Mouse (Mus musculus): ENCODE measurements around the gene Vstm2b. TPM values are rescaled to one million over a fixed set of nuclear protein-coding genes. Genes with fewer than 3 reads are reported as not detected.

The Vstm2b gene
- polyA plus RNA-seq (2015; fragmentation: Nextera tagmentation; extraction: Ambion mirVana), result 7.6 and 8.2 TPM in 2 replicates

- H3K36me3 ChIP-seq, result no peaks in the 10 kb centered on the region
- ATAC-seq (ENCODE audit: low FRiP score, low read depth), result 0 out of 2 replicates have a peak, but pooled peaks have one; percentile 7
- peak within 1 kb of the TSS; percentile 93 for H3K4me2 ChIP-seq (replicated peaks)
- H3K27me3 ChIP-seq, result peaks cover 98% of the 10 kb centered on the region
- H3K9ac ChIP-seq, result peak within 1 kb of the TSS; percentile 76
- peak within 1 kb of the TSS; percentile 60 for H3K4me3 ChIP-seq
- 2% methylated on average over 23 of the region's 35 CpGs for WGBS
- no peak within 1 kb of the TSS for H3K27ac ChIP-seq
- H3K4me1 ChIP-seq, result peaks cover 19% of the 10 kb centered on the region
- H3K9me3 ChIP-seq, result no peaks in the 10 kb centered on the region
Observed at GRCm38 (mm10) chr7:40898096-40898710, at the start of gene Vstm2b. Vstm2b (plus strand) TSS chr7:40898328.

GRCm38 (mm10) chr7:40856088-40856625 is 42.0 kb upstream of the Vstm2b start:
- Histone ChIP-seq H3K9me3 (no peaks in the 10 kb centered on the region), H3K36me3 (no peaks in the 10 kb centered on the region), H3K4me2 (replicated peaks) (no peak overlapping the region), H3K4me3 (no peak overlapping the region), H3K4me1 (no peaks in the 10 kb centered on the region), H3K27ac (no peak overlapping the region), H3K27me3 (no peaks in the 10 kb centered on the region), H3K9ac (no peak overlapping the region)
- ATAC-seq (ENCODE audit: low FRiP score, low read depth), result no peak
- 82% methylated on average over 7 of the region's 7 CpGs for WGBS

DNA sequence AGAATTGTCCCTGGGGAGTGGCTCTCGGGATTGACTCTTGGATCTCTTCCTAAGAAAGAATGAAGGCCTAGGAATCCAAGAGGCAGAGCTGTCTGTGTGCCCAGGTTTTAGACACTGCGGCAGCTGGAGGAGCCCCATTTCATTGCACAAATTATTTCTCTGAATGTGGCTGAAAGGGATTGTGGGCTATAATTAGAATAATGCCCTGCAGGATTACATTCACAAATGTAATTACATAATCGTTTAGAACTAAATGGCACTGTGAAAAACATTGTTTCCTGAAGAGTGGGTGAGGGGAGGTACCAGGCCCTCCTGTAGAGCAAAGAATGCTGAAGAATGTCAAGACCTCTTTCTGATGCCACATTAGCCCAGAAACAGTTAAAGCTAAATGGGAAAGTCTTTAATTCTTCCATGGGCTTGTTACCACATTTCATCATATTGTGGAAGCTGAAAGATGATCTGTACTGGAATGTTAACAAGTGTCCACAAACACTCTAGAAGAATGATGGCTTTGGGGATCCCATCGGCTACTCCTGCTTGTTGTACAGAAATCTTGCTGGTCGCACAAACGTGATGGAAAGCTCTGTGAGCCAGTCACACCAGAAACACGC is 24.6 kb upstream of the Vstm2b start:
- no peak overlapping the region for H3K27ac ChIP-seq
- no peaks in the 10 kb centered on the region for H3K9me3 ChIP-seq
- H3K36me3 ChIP-seq, result no peaks in the 10 kb centered on the region
- no peak overlapping the region for H3K4me2 ChIP-seq (replicated peaks)
- no peaks in the 10 kb centered on the region for H3K27me3 ChIP-seq
- no peaks in the 10 kb centered on the region for H3K4me1 ChIP-seq
- ATAC-seq (ENCODE audit: low FRiP score, low read depth), result no peak
- H3K4me3 ChIP-seq, result no peak overlapping the region
- no peak overlapping the region for H3K9ac ChIP-seq
- 65% methylated on average over 7 of the region's 7 CpGs for WGBS

DNA sequence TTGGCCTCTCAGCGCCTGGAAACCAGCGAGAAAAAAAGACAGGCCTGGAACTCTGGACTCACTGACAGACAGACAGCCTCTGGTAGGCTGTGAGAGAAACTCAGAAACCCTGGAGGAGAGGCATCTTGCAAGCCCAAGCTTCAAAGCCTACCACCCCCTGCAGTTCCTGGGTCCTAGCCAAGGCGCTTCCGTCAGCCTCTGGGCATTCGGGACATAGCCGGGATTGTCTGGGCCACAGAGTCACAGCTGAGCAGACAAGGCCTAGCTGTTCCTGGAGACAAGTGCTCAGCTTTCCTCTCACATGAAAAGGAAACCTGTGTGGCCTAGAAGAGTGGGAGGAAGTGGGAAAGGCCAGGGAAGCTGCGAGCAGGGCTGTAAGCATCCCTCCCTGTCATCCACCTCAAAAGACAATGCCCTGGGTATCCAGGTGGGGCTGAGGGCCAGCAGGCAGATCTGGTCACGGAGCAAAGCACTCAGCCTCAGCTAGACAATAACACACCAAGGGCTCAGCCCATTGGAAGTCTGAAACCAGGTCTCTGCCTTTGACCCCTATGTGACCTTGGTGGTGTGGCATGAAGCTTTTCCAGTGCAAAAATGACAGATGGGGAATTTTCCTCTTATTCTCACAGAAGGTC is 13.2 kb upstream of the Vstm2b start:
- Histone ChIP-seq H3K4me3 (no peak overlapping the region), H3K36me3 (no peaks in the 10 kb centered on the region), H3K4me2 (replicated peaks) (no peak overlapping the region), H3K9ac (no peak overlapping the region), H3K4me1 (no peaks in the 10 kb centered on the region), H3K27me3 (no peaks in the 10 kb centered on the region), H3K9me3 (no peaks in the 10 kb centered on the region), H3K27ac (no peak overlapping the region)
- 62% methylated on average over 8 of the region's 8 CpGs for WGBS
- no peak for ATAC-seq (ENCODE audit: low FRiP score, low read depth)

DNA sequence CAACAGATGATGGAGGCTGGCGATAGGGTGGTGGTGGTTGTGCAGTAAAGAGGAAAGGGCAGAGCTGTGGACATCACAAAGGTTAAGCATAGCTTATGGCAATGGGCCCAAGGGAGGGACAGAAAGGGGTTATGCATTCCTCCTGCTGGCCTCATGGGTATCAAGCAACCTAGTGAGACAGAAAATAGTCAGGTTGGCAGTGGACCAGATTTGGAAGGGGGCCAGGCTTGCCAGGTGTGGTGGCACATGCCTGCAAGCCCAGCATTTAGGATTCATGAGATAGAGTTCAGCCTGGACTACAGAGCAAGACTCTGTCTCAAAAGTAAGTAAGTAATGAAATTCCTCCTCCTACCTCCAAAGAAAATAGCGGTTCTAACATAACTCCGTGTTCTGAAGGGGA is 9.8 kb upstream of the Vstm2b start:
- ATAC-seq (ENCODE audit: low FRiP score, low read depth), result no peak
- Histone ChIP-seq H3K4me1 (no peaks in the 10 kb centered on the region), H3K4me3 (no peak overlapping the region), H3K9ac (no peak overlapping the region), H3K4me2 (replicated peaks) (no peak overlapping the region), H3K36me3 (no peaks in the 10 kb centered on the region), H3K27me3 (0 out of 2 replicates have a peak, but pooled peaks cover 4% of the 10 kb centered on the region), H3K27ac (no peak overlapping the region), H3K9me3 (no peaks in the 10 kb centered on the region)
- WGBS, result 91% methylated on average over 3 of the region's 3 CpGs

DNA sequence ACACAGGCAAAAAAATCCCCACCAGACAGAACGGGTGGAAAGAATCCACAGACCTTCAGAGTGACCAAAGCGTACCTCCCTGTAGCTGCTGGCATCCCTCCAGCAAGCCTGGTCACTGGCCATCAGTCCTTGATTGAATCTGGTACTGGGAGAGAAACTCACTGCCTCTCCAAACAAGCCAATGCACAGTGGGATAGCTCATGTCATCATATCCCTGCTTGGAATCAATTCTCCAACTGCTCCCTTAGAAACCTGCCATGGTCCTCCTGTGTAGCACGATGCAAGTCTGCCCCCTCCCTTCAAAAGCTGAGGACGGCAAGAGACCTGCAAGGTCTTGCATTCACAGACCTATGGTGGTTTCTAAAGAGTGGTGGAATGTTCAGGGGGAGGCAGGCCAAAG is 1.2 kb upstream of the Vstm2b start:
- ATAC-seq (ENCODE audit: low FRiP score, low read depth), result no peak
- Histone ChIP-seq H3K27me3 (peaks cover 87% of the 10 kb centered on the region), H3K27ac (no peak overlapping the region), H3K36me3 (no peaks in the 10 kb centered on the region), H3K9ac (no peak overlapping the region), H3K4me1 (peaks cover 11% of the 10 kb centered on the region), H3K4me3 (no peak overlapping the region), H3K9me3 (no peaks in the 10 kb centered on the region), H3K4me2 (replicated peaks) (no peak overlapping the region)
- WGBS, result 58% methylated on average over 4 of the region's 4 CpGs

DNA sequence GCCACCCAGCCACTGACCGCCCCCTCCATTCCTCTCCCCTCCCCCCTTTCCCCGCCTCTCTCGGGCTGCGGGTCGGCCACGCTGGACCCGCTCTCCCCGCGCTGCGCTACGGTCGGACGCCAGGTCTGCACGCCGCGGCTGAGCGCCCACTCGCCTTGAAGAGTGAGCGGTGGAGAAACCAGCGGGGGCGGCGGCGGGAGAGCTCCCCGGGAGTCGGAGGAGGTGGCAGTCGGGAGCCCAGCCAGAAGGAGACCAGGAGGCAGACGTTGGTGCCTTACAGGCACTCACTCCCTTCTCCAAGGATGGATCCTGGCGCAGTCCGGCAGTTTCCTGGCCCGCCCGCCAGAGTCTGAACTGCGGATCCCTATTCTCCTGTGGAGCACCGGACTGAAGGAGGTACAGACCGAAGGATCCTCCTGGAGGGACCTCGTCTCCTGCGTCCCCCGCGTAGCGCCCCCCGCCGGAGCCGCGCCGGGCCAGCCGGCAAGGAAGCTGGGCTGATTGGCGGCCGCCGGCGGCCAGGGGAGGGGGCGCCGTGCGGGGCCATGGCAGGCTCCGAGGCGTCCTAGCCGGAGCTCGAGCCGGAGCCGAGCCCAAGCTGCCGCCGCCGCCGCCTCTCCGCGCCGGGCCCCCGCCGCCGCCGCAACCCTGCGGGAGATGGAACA is 715 bp downstream of the Vstm2b start:
- Histone ChIP-seq H3K4me3 (peak overlapping the region; percentile 60), H3K4me1 (peaks cover 19% of the 10 kb centered on the region), H3K27ac (no peak overlapping the region), H3K9ac (peak overlapping the region; percentile 76), H3K27me3 (peaks cover 98% of the 10 kb centered on the region), H3K36me3 (no peaks in the 10 kb centered on the region), H3K4me2 (replicated peaks) (peak overlapping the region; percentile 93), H3K9me3 (no peaks in the 10 kb centered on the region)
- WGBS, result under 1% methylated on average over 48 of the region's 70 CpGs
- peak; percentile 28; the same call in 1 of the 2 replicates for ATAC-seq (ENCODE audit: low FRiP score, low read depth)

DNA sequence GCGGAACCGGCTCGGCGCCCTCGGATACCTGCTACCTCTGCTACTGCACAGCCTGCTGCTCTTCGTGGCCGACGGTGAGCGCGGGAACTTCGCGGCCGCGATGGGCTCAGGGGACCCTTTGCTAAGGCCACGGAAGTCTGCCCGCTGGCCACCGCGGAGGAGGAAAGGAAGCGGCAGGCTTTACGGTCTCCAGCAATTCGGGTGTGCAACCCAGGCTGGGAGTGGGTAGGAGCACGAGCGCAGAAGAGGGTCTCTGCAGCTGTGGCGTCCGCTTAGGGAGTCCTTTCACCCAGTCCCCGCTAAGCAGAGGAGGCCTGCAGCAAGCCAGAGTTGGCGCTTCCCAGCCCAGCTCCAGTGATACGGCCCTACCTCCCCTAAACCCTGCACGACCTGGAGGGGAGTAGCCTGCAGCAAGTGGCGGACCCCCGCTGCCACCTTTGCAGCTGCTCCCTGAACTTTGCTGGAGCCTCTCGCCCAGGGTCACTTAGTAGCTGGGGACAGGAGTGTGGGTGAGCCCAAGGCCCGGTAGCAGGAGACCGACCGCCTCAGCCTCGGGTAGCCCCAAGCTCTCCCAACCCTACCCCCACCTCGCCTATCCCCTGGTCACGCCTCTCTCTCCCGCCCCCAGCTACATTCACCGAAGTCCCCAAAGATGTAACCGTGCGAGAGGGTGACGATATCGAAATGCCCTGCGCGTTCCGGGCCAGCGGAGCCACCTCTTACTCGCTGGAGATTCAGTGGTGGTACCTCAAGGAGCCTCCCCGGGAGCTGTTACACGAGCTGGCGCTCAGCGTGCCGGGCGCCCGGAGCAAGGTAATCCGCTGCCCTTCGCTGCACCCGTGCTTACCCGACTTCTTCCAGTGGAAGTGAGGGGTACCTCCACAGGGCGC is 1.5 kb downstream of the Vstm2b start:
- WGBS, result under 1% methylated on average over 61 of the region's 61 CpGs

GRCm38 (mm10) chr7:40901201-40901600 is 3.1 kb downstream of the Vstm2b start:
- H3K27ac ChIP-seq, result no peak overlapping the region
- H3K9ac ChIP-seq, result 0 out of 2 replicates have a peak overlapping the region, but pooled peaks have one; percentile 4
- peak overlapping the region; percentile 93 for H3K4me2 ChIP-seq (replicated peaks)
- WGBS, result 1% methylated on average over 16 of the region's 16 CpGs
- peaks cover 19% of the 10 kb centered on the region for H3K4me1 ChIP-seq
- no peaks in the 10 kb centered on the region for H3K9me3 ChIP-seq
- no peaks in the 10 kb centered on the region for H3K36me3 ChIP-seq
- ATAC-seq (ENCODE audit: low FRiP score, low read depth), result peak; percentile 76
- peaks cover 85% of the 10 kb centered on the region for H3K27me3 ChIP-seq
- H3K4me3 ChIP-seq, result peak overlapping the region; percentile 22; the same call in 1 of the 2 replicates

More for the DNA sequence above, 1.5 kb downstream of the Vstm2b start:
- H3K4me1 ChIP-seq, result peaks cover 19% of the 10 kb centered on the region
- no peaks in the 10 kb centered on the region for H3K9me3 ChIP-seq
- H3K4me2 ChIP-seq (replicated peaks), result peak overlapping the region; percentile 93
- no peak overlapping the region for H3K27ac ChIP-seq
- peak; percentile 16; the same call in 1 of the 2 replicates for ATAC-seq (ENCODE audit: low FRiP score, low read depth)
- H3K9ac ChIP-seq, result peak overlapping the region; percentile 76
- no peaks in the 10 kb centered on the region for H3K36me3 ChIP-seq
- peaks cover 98% of the 10 kb centered on the region for H3K27me3 ChIP-seq
- H3K4me3 ChIP-seq, result peak overlapping the region; percentile 60

GRCm38 (mm10) chr7:40902506-40902905 is 4.4 kb downstream of the Vstm2b start:
- no peak for ATAC-seq (ENCODE audit: low FRiP score, low read depth)
- H3K4me2 ChIP-seq (replicated peaks), result peak overlapping the region; percentile 55
- peak overlapping the region; percentile 35 for H3K9ac ChIP-seq

DNA sequence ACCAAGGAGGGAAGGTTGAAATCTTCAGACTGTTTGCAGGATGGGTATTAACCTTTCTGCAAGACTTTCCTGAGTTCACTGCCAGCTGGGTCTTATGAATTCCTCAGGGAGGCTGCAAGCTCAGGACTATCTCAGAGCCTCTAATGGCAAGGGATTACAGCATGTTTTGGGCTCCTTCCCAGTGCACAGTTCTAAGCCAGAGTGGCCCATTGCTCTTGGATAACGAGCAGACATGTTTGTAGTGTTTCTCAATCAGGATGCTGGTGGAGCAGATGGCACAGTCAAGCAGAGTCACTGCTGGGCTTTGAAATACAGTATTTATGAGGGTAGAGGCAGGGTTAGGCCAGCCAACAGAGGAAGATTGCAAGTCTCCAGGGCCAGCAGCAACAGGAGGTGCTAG is 8.4 kb downstream of the Vstm2b start:
- no peak overlapping the region for H3K27ac ChIP-seq
- H3K36me3 ChIP-seq, result no peaks in the 10 kb centered on the region
- H3K4me2 ChIP-seq (replicated peaks), result no peak overlapping the region
- WGBS, result 74% methylated on average over 1 of the region's 1 CpGs
- peaks cover 33% of the 10 kb centered on the region for H3K27me3 ChIP-seq
- ATAC-seq (ENCODE audit: low FRiP score, low read depth), result no peak
- H3K4me3 ChIP-seq, result no peak overlapping the region
- no peaks in the 10 kb centered on the region for H3K9me3 ChIP-seq
- no peak overlapping the region for H3K9ac ChIP-seq
- H3K4me1 ChIP-seq, result peaks cover 11% of the 10 kb centered on the region

More at GRCm38 (mm10) chr7:40902506-40902905, 4.4 kb downstream of the Vstm2b start:
- 10% methylated on average over 28 of the region's 28 CpGs for WGBS
- Histone ChIP-seq H3K27me3 (peaks cover 72% of the 10 kb centered on the region), H3K27ac (no peak overlapping the region), H3K36me3 (no peaks in the 10 kb centered on the region), H3K9me3 (no peaks in the 10 kb centered on the region), H3K4me1 (peaks cover 19% of the 10 kb centered on the region), H3K4me3 (peak overlapping the region; percentile 29)
